In the genomic region with DNA sequence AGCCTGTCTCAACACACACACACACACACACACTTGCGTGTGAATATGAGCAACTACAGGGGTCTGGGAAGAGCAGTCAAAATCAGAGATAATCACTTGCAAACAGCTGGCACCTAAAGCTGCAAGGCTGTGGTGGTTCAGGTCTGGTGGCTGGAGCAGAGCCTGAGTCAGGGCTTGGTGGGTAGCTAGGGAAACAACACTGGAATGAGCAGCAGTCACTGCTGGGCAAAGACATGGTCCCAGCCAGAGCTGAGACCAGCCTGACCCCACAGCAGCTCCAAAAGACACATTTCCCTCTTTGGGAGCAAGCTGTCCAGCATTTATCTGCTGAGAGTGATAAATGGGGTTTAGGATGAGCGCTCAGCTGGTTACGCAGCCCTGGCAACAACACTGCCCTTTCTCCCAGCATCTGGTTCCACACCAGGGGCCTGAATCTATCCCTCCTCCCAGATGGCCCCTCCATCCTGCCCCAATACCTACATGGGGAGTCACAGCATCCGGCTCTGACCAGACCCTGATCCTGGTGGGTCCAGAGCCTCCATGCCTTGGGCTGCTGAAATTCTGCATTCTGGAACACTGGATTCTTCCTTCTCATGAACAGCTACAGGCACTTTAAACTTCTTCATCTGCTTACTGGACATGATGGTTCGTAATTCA, we compare ENCODE assay signal across 19 mouse cellular contexts. TPM values are rescaled to one million over a fixed set of nuclear protein-coding genes. Genes with fewer than 3 reads are reported as not detected.
DNase-seq lines count a peak whose midpoint lies in the region; ATAC-seq and TF ChIP-seq lines count a peak whose summit lies in the region.
"Had no signal": no experiment of that assay in that cellular context is flagged by ENCODE, and none has a peak within 500 bp of the region (broad histone marks: within the 10 kb centered on the region; RNA-seq: fewer than 3 reads in every experiment).

No protein-coding gene starts in this region.

- no peak for TF ChIP-seq CTCF in kidney, postnatal 0 days (IDR thresholded peaks at IDR 0.05; ENCODE audit: low read depth)

- no peak overlapping the region for H3K27ac ChIP-seq in kidney, postnatal 0 days
- no peak overlapping the region for H3K27ac ChIP-seq in hindbrain, embryonic 16.5 days (ENCODE audit: low read depth, low read length)
- H3K27ac ChIP-seq: embryonic facial prominence, embryonic 12.5 days; forebrain, embryonic 15.5 days; heart, embryonic 13.5 days; hindbrain, embryonic 15.5 days; liver, embryonic 14.5 days had no signal

- peak; percentile 68; the same call in 1 of the 2 replicates for ATAC-seq in kidney, postnatal 0 days (replicated peaks; ENCODE audit: low FRiP score, low read depth)
- peak; percentile 47; the same call in 1 of the 2 replicates for ATAC-seq in common myeloid progenitor, adult 5-6 weeks (replicated peaks; ENCODE audit: low read depth, poor library complexity, severe bottlenecking)
- no peak for ATAC-seq in hindbrain, embryonic 16.5 days
- ATAC-seq: forebrain, embryonic 15.5 days had no signal

- H3K9me3 ChIP-seq in kidney, postnatal 0 days (replicated peaks; ENCODE audit: low read length): no peaks in the 10 kb centered on the region
- H3K9me3 ChIP-seq in hindbrain, embryonic 16.5 days (ENCODE audit: control insufficient read depth, low read length): no peaks in the 10 kb centered on the region
- H3K9me3 ChIP-seq: embryonic facial prominence, embryonic 12.5 days; forebrain, embryonic 15.5 days; heart, embryonic 13.5 days; hindbrain, embryonic 15.5 days had no signal

- no peak overlapping the region for H3K4me2 ChIP-seq in kidney, postnatal 0 days (ENCODE audit: low read length)
- H3K4me2 ChIP-seq in hindbrain, embryonic 16.5 days (ENCODE audit: low read length): no peak overlapping the region
- H3K4me2 ChIP-seq: embryonic facial prominence, embryonic 12.5 days; forebrain, embryonic 15.5 days; heart, embryonic 13.5 days; hindbrain, embryonic 15.5 days had no signal

- DNase-seq in embryo, embryonic 10 days (ENCODE audit: low spot score): peak; percentile 18
- DNase-seq in embryo, embryonic 9.5 days (ENCODE audit: extremely low spot score): no peak
- peak; percentile 45 for DNase-seq in kidney, postnatal 0 days (ENCODE audit: low spot score)
- no peak for DNase-seq in kidney, adult 11 months
- peak; percentile 12 for DNase-seq in naive thymus-derived CD4-positive, alpha-beta T cell, adult 2 months (ENCODE audit: low read depth)
- DNase-seq in heart, postnatal 14 days: no peak
- DNase-seq: cerebellum, adult 18-20 months; gastrocnemius, postnatal 10 days had no signal

- no peaks in the 10 kb centered on the region for H3K27me3 ChIP-seq in kidney, postnatal 0 days (ENCODE audit: insufficient read depth, low read length)
- no peaks in the 10 kb centered on the region for H3K27me3 ChIP-seq in hindbrain, embryonic 16.5 days (replicated peaks; ENCODE audit: control insufficient read depth, insufficient read depth, low read length)
- H3K27me3 ChIP-seq: embryonic facial prominence, embryonic 12.5 days; forebrain, embryonic 15.5 days; heart, embryonic 13.5 days; hindbrain, embryonic 15.5 days had no signal

- H3K9ac ChIP-seq in kidney, postnatal 0 days (ENCODE audit: low read depth, low read length): no peak overlapping the region
- H3K9ac ChIP-seq in hindbrain, embryonic 16.5 days (ENCODE audit: low read depth, low read length): no peak overlapping the region
- H3K9ac ChIP-seq: embryonic facial prominence, embryonic 12.5 days; forebrain, embryonic 15.5 days; heart, embryonic 13.5 days; hindbrain, embryonic 15.5 days; liver, embryonic 14.5 days had no signal

- WGBS in kidney, postnatal 0 days: 77% methylated on average over 5 of the region's 5 CpGs
- 82% methylated on average over 5 of the region's 5 CpGs for WGBS in hindbrain, embryonic 16.5 days

- intact Hi-C loops in heart, postnatal 14 days (cut with DNase I): no loop called here

- H3K4me3 ChIP-seq in kidney, postnatal 0 days (replicated peaks; ENCODE audit: low read depth, low read length): no peak overlapping the region
- H3K4me3 ChIP-seq in hindbrain, embryonic 16.5 days (ENCODE audit: low read length): no peak overlapping the region
- H3K4me3 ChIP-seq: embryonic facial prominence, embryonic 12.5 days; forebrain, embryonic 15.5 days; heart, embryonic 13.5 days; hindbrain, embryonic 15.5 days; myocyte had no signal

- H3K4me1 ChIP-seq in kidney, postnatal 0 days (replicated peaks; ENCODE audit: insufficient read depth, low read length): no peaks in the 10 kb centered on the region
- no peaks in the 10 kb centered on the region for H3K4me1 ChIP-seq in hindbrain, embryonic 16.5 days (ENCODE audit: control insufficient read depth, insufficient read depth, low read depth, low read length)
- H3K4me1 ChIP-seq: embryonic facial prominence, embryonic 12.5 days; forebrain, embryonic 15.5 days; heart, embryonic 13.5 days; hindbrain, embryonic 15.5 days had no signal

- H3K36me3 ChIP-seq in kidney, postnatal 0 days (ENCODE audit: insufficient read depth, low read length): no peaks in the 10 kb centered on the region
- no peaks in the 10 kb centered on the region for H3K36me3 ChIP-seq in hindbrain, embryonic 16.5 days (ENCODE audit: control insufficient read depth, insufficient read depth, low read length)
- H3K36me3 ChIP-seq: embryonic facial prominence, embryonic 12.5 days; forebrain, embryonic 15.5 days; heart, embryonic 13.5 days; hindbrain, embryonic 15.5 days had no signal

RNA-seq across cellular contexts. Expression of gene Mrgprd, which starts 25.7 kb away (rescaled TPM):
- not detected in 2 replicates for polyA plus RNA-seq in kidney, postnatal 0 days (2015; fragmentation: Nextera tagmentation; extraction: Ambion mirVana)
- not detected in 2 replicates for total RNA-seq in common myeloid progenitor, adult 5-6 weeks (2017)
- not detected for total RNA-seq in heart, postnatal 14 days (2021)
- 0.10 and 0.11 TPM in 2 replicates for polyA plus RNA-seq in hindbrain, embryonic 16.5 days (2015; fragmentation: Nextera tagmentation; extraction: Ambion mirVana)
- total RNA-seq: gastrocnemius, postnatal 10 days; layer of hippocampus, adult 18-20 months had no signal
- polyA plus RNA-seq: embryonic facial prominence, embryonic 12.5 days; forebrain, embryonic 15.5 days; heart, embryonic 13.5 days; hindbrain, embryonic 15.5 days; liver, embryonic 14.5 days; myocyte; small intestine, adult 2 months; urinary bladder, adult 2 months had no signal

RNA-seq across cellular contexts. Expression of gene Mrgprf, which starts 39.7 kb away (rescaled TPM):
- 3.5 and 3.8 TPM in 2 replicates for polyA plus RNA-seq in kidney, postnatal 0 days (2015; fragmentation: Nextera tagmentation; extraction: Ambion mirVana)
- not detected in 2 replicates for total RNA-seq in common myeloid progenitor, adult 5-6 weeks (2017)
- 1 to 10 TPM; 4.8 to 7.1 TPM for total RNA-seq in heart, postnatal 14 days (2021)
- polyA plus RNA-seq in hindbrain, embryonic 16.5 days (2015; fragmentation: Nextera tagmentation; extraction: Ambion mirVana): 3.6 and 5.3 TPM in 2 replicates

RNA-seq across cellular contexts. Expression of gene Tpcn2, which starts 56.6 kb away (rescaled TPM):
- polyA plus RNA-seq in kidney, postnatal 0 days (2015; fragmentation: Nextera tagmentation; extraction: Ambion mirVana): 7.7 and 8.7 TPM in 2 replicates
- 8.7 and 9.6 TPM in 2 replicates for total RNA-seq in common myeloid progenitor, adult 5-6 weeks (2017)
- total RNA-seq in heart, postnatal 14 days (2021): 1 to 10 TPM; 6.0 to 6.2 TPM
- polyA plus RNA-seq in hindbrain, embryonic 16.5 days (2015; fragmentation: Nextera tagmentation; extraction: Ambion mirVana): 2.8 and 3.3 TPM in 2 replicates

Comparison
In these comparisons a context has a peak if more than half of its experiments do, and no peak if none do; other contexts are left out.
1. DNase-seq: peak in embryo, embryonic 10 days (single experiment), kidney, postnatal 0 days (single experiment) and naive thymus-derived CD4-positive, alpha-beta T cell, adult 2 months (single experiment); none in embryo, embryonic 9.5 days (single experiment), kidney, adult 11 months (single experiment) and heart, postnatal 14 days (0 of 2).